Mouse (Mus musculus) fibroblast of lung, adult 2 months (primary cell): ENCODE measurements around the gene Hist1h2ae.

ENCODE experiments used
- DNase-seq: peaks from one replicate; pipeline ENCODE4 v3.0.0-alpha.2; 2011; ENCODE audit warnings: low read depth

Gene Hist1h2ae

DNA sequence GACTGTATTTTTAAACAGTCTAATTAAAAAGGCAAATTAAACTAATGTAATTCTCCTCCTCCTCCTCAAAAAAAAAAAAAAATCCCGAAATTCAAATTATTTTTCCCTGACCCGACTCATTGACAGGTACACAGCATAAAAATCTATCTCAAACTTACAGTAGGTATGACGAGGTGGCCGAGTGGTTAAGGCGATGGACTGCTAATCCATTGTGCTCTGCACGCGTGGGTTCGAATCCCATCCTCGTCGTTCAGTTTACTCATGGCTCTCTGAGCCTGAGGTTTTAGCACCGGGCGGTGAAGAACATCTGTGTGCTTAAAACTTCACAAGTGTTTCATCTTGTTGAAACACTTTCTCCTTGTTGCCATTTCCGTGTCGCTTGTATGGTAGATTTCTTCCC lies 49.3 kb downstream of the Hist1h2ae start:
- DNase-seq: peak; percentile 60
